Mouse (Mus musculus) erythroblast, embryonic 14.5 days (primary cell): ENCODE measurements around the gene Islr2. TPM values are rescaled to one million over a fixed set of nuclear protein-coding genes. Genes with fewer than 3 reads are reported as not detected.

ENCODE experiments used
- H3K27me3 ChIP-seq: 2 replicates; pipeline ENCODE4 v1.6.1; 2012; ENCODE audit warnings: inconsistent platforms; ENCODE audit not compliant: control insufficient read depth
- H3K36me3 ChIP-seq: 2 replicates; pipeline ENCODE4 v1.6.1; 2012; ENCODE audit warnings: mild to moderate bottlenecking, inconsistent platforms; ENCODE audit not compliant: control insufficient read depth
- H3K4me1 ChIP-seq: 2 replicates; pipeline ENCODE4 v1.6.1; 2012; ENCODE audit warnings: inconsistent platforms; ENCODE audit not compliant: control insufficient read depth
- H3K4me3 ChIP-seq: replicated peaks from 2 replicates; pipeline ENCODE3; 2012; ENCODE audit warnings: moderate library complexity, mild to moderate bottlenecking, inconsistent platforms
- H3K9me3 ChIP-seq: 2 replicates; pipeline ENCODE4 v1.6.1; 2012; ENCODE audit warnings: low read length, inconsistent platforms, mixed read lengths; ENCODE audit not compliant: control insufficient read depth
- GATA1 ChIP-seq: IDR thresholded peaks from 2 replicates; pipeline ENCODE4 v1.6.1; 2012; ENCODE audit warnings: low read length, inconsistent platforms, mixed read lengths
- TAL1 ChIP-seq: IDR thresholded peaks from 3 replicates; pipeline ENCODE4 v1.6.1; 2012; ENCODE audit warnings: low read length, inconsistent platforms, mixed read lengths
- polyA plus RNA-seq: library from polyadenylated mRNA; stranded (reverse); fragments of >175 nt; gene quantifications from 2 replicates; pipeline ENCODE4 v1.2.3, GENCODE M21; 2012

The Islr2 gene
- polyA plus RNA-seq, 1 experiment, result not detected

DNA sequence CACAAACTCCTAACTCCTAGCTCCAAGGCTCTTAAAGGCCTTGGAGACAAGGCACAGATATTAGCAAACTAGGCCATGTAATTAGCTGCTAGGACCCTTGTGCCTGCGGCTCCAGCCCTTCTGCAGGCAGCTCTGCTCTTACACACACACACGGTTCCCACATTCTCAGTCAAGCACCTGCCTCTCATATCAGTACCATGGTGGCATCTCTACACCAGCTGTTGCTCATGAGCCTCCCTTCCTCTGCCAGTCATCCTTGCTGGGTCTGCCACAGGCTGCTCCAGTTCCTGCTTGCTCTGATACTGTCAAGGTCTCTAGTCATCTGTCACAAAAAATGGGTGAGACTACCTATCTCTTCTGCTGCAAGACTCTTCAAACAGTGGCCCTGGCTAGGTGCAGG lies 20.2 kb upstream of the Islr2 start:
- peaks cover 14% of the 10 kb centered on the region for H3K4me1 ChIP-seq
- H3K4me3 ChIP-seq, result no peak overlapping the region
- H3K9me3 ChIP-seq, result no peaks in the 10 kb centered on the region
- peaks cover 99% of the 10 kb centered on the region for H3K36me3 ChIP-seq
- no peaks in the 10 kb centered on the region for H3K27me3 ChIP-seq
- TF ChIP-seq GATA1 (no peak), TAL1 (no peak)

DNA sequence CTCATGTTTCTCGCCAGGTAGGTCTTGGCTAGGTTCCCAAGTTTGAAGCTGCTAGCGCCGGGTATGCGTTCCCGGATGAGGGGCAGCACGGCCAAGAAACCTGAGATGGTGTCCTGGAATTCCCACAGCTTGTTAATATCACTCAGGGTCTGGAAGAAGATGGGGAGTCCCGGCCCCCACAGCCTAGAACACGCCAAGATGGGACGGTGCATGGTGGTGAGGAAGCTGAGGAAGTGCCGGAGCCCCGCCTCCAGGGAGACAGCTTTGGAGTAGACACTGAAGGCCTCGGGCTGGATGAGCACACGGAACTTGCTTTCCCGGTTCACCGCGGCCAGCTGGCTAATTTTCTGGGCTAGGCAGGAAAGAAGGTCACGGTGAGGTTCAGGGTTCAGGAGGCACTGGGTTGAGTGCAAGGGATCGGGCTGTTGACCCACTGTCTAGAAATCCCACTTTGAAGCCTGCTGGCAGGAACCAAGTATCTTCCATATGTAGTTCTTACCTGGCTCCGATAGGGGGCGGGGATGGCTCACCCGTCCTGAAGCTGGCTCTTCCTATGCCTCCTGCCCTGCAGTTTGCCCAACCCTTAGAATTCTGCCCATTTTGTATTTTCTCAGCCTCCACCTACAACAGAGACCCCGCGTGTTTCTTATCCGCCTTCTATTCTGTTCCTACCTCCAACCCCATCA lies 16.2 kb upstream of the Islr2 start:
- Histone ChIP-seq H3K4me3 (no peak overlapping the region), H3K4me1 (peaks cover 22% of the 10 kb centered on the region), H3K36me3 (peaks cover 95% of the 10 kb centered on the region), H3K9me3 (no peaks in the 10 kb centered on the region), H3K27me3 (no peaks in the 10 kb centered on the region)
- TF ChIP-seq TAL1 (no peak), GATA1 (no peak)

DNA sequence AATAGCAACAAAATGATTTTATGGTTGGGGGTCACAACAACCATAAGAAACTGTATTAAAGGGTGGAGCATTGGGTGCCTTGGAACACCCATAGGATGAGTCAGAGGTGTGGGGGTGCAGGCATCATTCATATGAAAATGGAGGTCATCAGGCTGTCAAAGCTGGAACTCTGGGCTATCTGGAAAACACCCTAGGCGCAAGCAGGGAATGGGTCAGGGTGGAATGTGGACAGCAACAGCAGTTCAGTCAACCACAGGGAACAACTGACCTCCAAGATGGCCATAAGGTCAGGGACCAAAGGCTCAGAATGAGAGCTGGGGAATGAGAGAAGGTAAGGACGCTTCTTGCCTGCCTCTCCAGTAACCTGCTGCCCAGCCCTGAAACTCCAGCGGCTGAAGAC lies 14.4 kb upstream of the Islr2 start:
- Histone ChIP-seq H3K27me3 (no peaks in the 10 kb centered on the region), H3K4me3 (no peak overlapping the region), H3K36me3 (peaks cover 78% of the 10 kb centered on the region), H3K4me1 (peaks cover 40% of the 10 kb centered on the region), H3K9me3 (no peaks in the 10 kb centered on the region)
- TF ChIP-seq GATA1 (no peak), TAL1 (no peak)

DNA sequence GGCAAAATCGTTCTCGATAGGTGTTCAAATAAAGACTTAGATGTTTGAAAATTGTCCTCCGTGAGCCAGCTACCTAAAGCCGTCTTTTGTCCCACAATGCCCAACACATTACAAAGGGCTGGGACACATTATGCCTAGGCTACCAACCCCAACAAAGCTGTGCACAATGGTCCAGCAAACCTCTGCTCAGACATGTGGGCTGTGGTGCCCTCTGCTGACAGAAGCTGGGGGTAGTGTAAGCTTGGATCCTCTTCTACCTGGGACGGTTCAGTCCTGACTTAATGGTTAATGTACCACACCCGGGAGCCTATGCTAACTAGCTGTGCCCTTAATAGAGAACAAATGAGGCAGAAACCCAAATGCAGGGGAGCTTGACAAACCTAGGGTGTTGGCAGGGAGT lies 12.3 kb upstream of the Islr2 start:
- peaks cover 59% of the 10 kb centered on the region for H3K4me1 ChIP-seq
- H3K27me3 ChIP-seq, result peaks cover 7% of the 10 kb centered on the region
- H3K4me3 ChIP-seq, result no peak overlapping the region
- TF ChIP-seq GATA1 (no peak), TAL1 (no peak)
- no peaks in the 10 kb centered on the region for H3K9me3 ChIP-seq
- H3K36me3 ChIP-seq, result peaks cover 56% of the 10 kb centered on the region

DNA sequence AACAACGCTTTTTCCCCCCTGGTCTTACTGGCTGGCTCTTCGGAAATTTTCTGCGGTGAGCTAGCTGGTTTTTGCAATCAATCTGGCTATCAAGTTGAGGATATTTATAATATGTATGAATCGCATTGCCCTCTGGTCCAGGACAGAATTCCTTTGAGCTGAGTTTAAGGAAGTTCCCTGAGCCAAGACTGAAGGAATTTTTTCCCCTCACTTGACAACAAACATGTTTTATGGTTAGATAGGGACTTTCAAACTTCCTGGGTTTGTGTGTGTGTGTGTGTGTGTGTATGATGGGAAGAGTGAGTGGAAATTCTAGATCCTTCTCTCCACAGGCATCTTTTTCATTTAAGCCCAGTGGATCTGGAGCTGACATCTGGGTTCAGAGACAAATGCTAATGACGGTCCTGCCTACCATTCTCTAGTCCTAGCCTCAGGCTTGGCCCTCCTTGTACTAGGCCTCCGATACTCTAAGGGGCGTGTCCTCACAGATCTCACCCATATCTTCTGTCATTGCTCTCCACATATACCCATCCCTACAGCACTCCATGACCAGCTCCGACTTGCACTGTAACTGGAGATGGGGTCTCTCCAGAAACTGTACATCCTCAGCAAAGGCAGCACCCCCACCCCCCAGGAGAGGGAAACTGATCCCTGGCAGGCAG lies 10.5 kb upstream of the Islr2 start:
- no peaks in the 10 kb centered on the region for H3K9me3 ChIP-seq
- peak overlapping the region; percentile 16 for H3K4me3 ChIP-seq
- peaks cover 39% of the 10 kb centered on the region for H3K36me3 ChIP-seq
- peaks cover 67% of the 10 kb centered on the region for H3K4me1 ChIP-seq
- no peak for TF ChIP-seq GATA1
- no peak for TF ChIP-seq TAL1
- peaks cover 22% of the 10 kb centered on the region for H3K27me3 ChIP-seq

DNA sequence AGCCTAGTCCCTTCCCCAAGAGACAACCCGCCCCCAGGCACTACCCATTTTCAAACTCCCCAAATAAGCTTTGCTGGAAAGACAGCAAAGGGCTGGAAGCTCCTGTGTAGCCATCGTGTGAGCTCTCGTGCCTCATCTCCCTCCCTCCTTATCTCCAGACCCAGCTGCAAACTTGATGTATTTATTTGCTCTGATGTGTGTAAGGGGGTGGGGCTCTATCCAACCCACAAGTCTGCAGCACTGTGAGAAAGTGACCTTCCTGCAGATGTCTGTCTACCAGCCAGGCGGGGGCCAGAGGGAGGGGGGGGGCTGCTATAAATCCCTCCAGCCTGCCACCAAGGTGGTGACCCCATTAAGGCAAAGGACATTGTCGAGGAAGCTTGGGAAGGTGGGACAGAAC lies 9.7 kb upstream of the Islr2 start:
- Histone ChIP-seq H3K9me3 (no peaks in the 10 kb centered on the region), H3K4me1 (peaks cover 67% of the 10 kb centered on the region), H3K4me3 (peak overlapping the region; percentile 52), H3K36me3 (peaks cover 31% of the 10 kb centered on the region), H3K27me3 (peaks cover 27% of the 10 kb centered on the region)
- TF ChIP-seq GATA1, result peak; percentile 87
- TF ChIP-seq TAL1, result peak; percentile 84

DNA sequence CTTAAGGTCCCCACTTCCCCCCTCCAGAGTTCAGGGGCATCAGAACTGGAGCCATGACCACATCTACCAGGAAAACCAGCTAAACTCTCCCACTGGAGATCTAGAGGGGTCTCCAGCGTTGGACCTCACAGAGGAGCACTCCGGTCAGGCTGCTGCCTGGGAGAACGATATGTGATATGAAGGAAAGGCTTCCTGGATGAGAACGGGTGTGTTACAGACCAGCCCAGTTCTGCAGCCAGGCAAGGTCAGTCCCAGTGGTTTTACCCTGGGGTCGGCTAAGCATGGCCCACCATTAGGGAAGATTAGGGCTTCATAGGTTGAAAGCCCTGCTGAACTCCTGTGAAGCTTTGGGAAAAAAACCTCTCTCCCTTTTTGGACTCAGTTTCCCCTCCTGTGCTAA lies 9.3 kb upstream of the Islr2 start:
- Histone ChIP-seq H3K27me3 (peaks cover 28% of the 10 kb centered on the region), H3K36me3 (peaks cover 26% of the 10 kb centered on the region), H3K9me3 (no peaks in the 10 kb centered on the region), H3K4me1 (peaks cover 65% of the 10 kb centered on the region), H3K4me3 (peak overlapping the region; percentile 52)
- TF ChIP-seq TAL1, result no peak
- TF ChIP-seq GATA1, result no peak

DNA sequence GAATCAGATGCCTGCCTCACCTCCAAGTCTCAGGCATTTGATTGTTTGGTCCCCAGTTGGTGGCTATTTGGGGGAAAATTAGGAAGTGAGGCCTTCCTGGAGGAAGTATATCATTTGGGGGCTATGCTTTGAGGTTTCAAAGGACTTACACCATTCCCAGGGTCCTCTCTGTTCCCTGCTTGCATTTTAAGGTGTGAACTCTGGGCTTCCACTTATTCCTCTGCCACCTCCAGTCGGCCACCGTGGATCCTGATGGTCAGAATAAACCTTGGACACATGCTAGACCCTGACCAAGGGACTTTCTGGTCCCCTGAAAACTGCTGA lies 6.1 kb upstream of the Islr2 start:
- Histone ChIP-seq H3K36me3 (no peaks in the 10 kb centered on the region; the same call in 1 of the 2 replicates), H3K4me3 (no peak overlapping the region), H3K27me3 (peaks cover 59% of the 10 kb centered on the region), H3K9me3 (no peaks in the 10 kb centered on the region), H3K4me1 (peaks cover 44% of the 10 kb centered on the region)
- TF ChIP-seq TAL1 (no peak), GATA1 (no peak)

- peaks cover 39% of the 10 kb centered on the region for H3K4me1 ChIP-seq
- no peak overlapping the region for H3K4me3 ChIP-seq
- TF ChIP-seq GATA1 (no peak), TAL1 (no peak)
Observed at GRCm38 (mm10) chr9:58209462-58210303, 5.6 kb upstream of the Islr2 start.

More at GRCm38 (mm10) chr9:58209462-58210303, 5.6 kb upstream of the Islr2 start:
- peaks cover 65% of the 10 kb centered on the region for H3K27me3 ChIP-seq
- H3K36me3 ChIP-seq, result no peaks in the 10 kb centered on the region
- no peaks in the 10 kb centered on the region for H3K9me3 ChIP-seq
